Mouse (Mus musculus): ENCODE measurements around the gene Cd247. TPM values are rescaled to one million over a fixed set of nuclear protein-coding genes. Genes with fewer than 3 reads are reported as not detected.

Gene Cd247
- polyA plus RNA-seq, 1 experiment: 17.2 TPM

GRCm38 (mm10) chr1:165853131-165853721 is 64.7 kb downstream of the Cd247 start:
- no peak overlapping the region for H3K27ac ChIP-seq (ENCODE audit: control insufficient read depth, insufficient read depth, low read depth, low read length)
- H3K36me3 ChIP-seq (ENCODE audit: control insufficient read depth, insufficient read depth, low read length): no peaks in the 10 kb centered on the region
- no peak overlapping the region for H3K4me3 ChIP-seq (ENCODE audit: control insufficient read depth, low read depth, low read length)
- no peak for TF ChIP-seq CTCF (IDR thresholded peaks at IDR 0.05; ENCODE audit: control insufficient read depth, insufficient read depth, insufficient replicate concordance, low read depth, low read length)
- no peak for TF ChIP-seq POLR2A (IDR thresholded peaks at IDR 0.05; ENCODE audit: control insufficient read depth, low read depth, low read length)
- H3K27me3 ChIP-seq (ENCODE audit: control insufficient read depth, insufficient read depth, low read length): no peaks in the 10 kb centered on the region
- no peaks in the 10 kb centered on the region for H3K4me1 ChIP-seq (ENCODE audit: control insufficient read depth, insufficient read depth, low read length)

GRCm38 (mm10) chr1:165853729-165854420 is 65.4 kb downstream of the Cd247 start:
- no peaks in the 10 kb centered on the region for H3K27me3 ChIP-seq (ENCODE audit: control insufficient read depth, insufficient read depth, low read length)
- no peaks in the 10 kb centered on the region for H3K4me1 ChIP-seq (ENCODE audit: control insufficient read depth, insufficient read depth, low read length)
- no peak overlapping the region for H3K27ac ChIP-seq (ENCODE audit: control insufficient read depth, insufficient read depth, low read depth, low read length)
- no peaks in the 10 kb centered on the region for H3K36me3 ChIP-seq (ENCODE audit: control insufficient read depth, insufficient read depth, low read length)
- no peak overlapping the region for H3K4me3 ChIP-seq (ENCODE audit: control insufficient read depth, low read depth, low read length)
- TF ChIP-seq CTCF (IDR thresholded peaks at IDR 0.05; ENCODE audit: control insufficient read depth, insufficient read depth, insufficient replicate concordance, low read depth, low read length) (peak; percentile 83), POLR2A (IDR thresholded peaks at IDR 0.05; ENCODE audit: control insufficient read depth, low read depth, low read length) (no peak)

- Histone ChIP-seq H3K27ac (ENCODE audit: control insufficient read depth, insufficient read depth, low read depth, low read length) (no peak overlapping the region), H3K4me3 (ENCODE audit: control insufficient read depth, low read depth, low read length) (no peak overlapping the region), H3K27me3 (ENCODE audit: control insufficient read depth, insufficient read depth, low read length) (no peaks in the 10 kb centered on the region), H3K4me1 (ENCODE audit: control insufficient read depth, insufficient read depth, low read length) (no peaks in the 10 kb centered on the region), H3K36me3 (ENCODE audit: control insufficient read depth, insufficient read depth, low read length) (no peaks in the 10 kb centered on the region)
- TF ChIP-seq CTCF (IDR thresholded peaks at IDR 0.05; ENCODE audit: control insufficient read depth, insufficient read depth, insufficient replicate concordance, low read depth, low read length) (no peak), POLR2A (IDR thresholded peaks at IDR 0.05; ENCODE audit: control insufficient read depth, low read depth, low read length) (no peak)
Measured at GRCm38 (mm10) chr1:165855759-165856545, 67.5 kb downstream of the Cd247 start.

GRCm38 (mm10) chr1:165857279-165857678 is 68.8 kb downstream of the Cd247 start:
- H3K36me3 ChIP-seq (ENCODE audit: control insufficient read depth, insufficient read depth, low read length): no peaks in the 10 kb centered on the region
- no peaks in the 10 kb centered on the region for H3K4me1 ChIP-seq (ENCODE audit: control insufficient read depth, insufficient read depth, low read length)
- no peak for TF ChIP-seq CTCF (IDR thresholded peaks at IDR 0.05; ENCODE audit: control insufficient read depth, insufficient read depth, insufficient replicate concordance, low read depth, low read length)
- TF ChIP-seq POLR2A (IDR thresholded peaks at IDR 0.05; ENCODE audit: control insufficient read depth, low read depth, low read length): no peak
- no peaks in the 10 kb centered on the region for H3K27me3 ChIP-seq (ENCODE audit: control insufficient read depth, insufficient read depth, low read length)
- no peak overlapping the region for H3K27ac ChIP-seq (ENCODE audit: control insufficient read depth, insufficient read depth, low read depth, low read length)
- no peak overlapping the region for H3K4me3 ChIP-seq (ENCODE audit: control insufficient read depth, low read depth, low read length)

- H3K36me3 ChIP-seq (ENCODE audit: control insufficient read depth, insufficient read depth, low read length): no peaks in the 10 kb centered on the region
- TF ChIP-seq CTCF (IDR thresholded peaks at IDR 0.05; ENCODE audit: control insufficient read depth, insufficient read depth, insufficient replicate concordance, low read depth, low read length): peak; percentile 18; the same call in 1 of the 2 replicates
- no peak for TF ChIP-seq POLR2A (IDR thresholded peaks at IDR 0.05; ENCODE audit: control insufficient read depth, low read depth, low read length)
- no peaks in the 10 kb centered on the region for H3K27me3 ChIP-seq (ENCODE audit: control insufficient read depth, insufficient read depth, low read length)
- no peaks in the 10 kb centered on the region for H3K4me1 ChIP-seq (ENCODE audit: control insufficient read depth, insufficient read depth, low read length)
- H3K4me3 ChIP-seq (ENCODE audit: control insufficient read depth, low read depth, low read length): no peak overlapping the region
- H3K27ac ChIP-seq (ENCODE audit: control insufficient read depth, insufficient read depth, low read depth, low read length): no peak overlapping the region
Measured at GRCm38 (mm10) chr1:165858356-165858755, 69.9 kb downstream of the Cd247 start.

GRCm38 (mm10) chr1:165860373-165861234 is 72.1 kb downstream of the Cd247 start:
- no peak for TF ChIP-seq CTCF (IDR thresholded peaks at IDR 0.05; ENCODE audit: control insufficient read depth, insufficient read depth, insufficient replicate concordance, low read depth, low read length)
- Histone ChIP-seq H3K36me3 (ENCODE audit: control insufficient read depth, insufficient read depth, low read length) (no peaks in the 10 kb centered on the region), H3K27me3 (ENCODE audit: control insufficient read depth, insufficient read depth, low read length) (no peaks in the 10 kb centered on the region), H3K27ac (ENCODE audit: control insufficient read depth, insufficient read depth, low read depth, low read length) (no peak overlapping the region), H3K4me1 (ENCODE audit: control insufficient read depth, insufficient read depth, low read length) (no peaks in the 10 kb centered on the region), H3K4me3 (ENCODE audit: control insufficient read depth, low read depth, low read length) (no peak overlapping the region)
